Mouse (Mus musculus) ES-E14 (cell line): ENCODE results near the gene Kcnd3. TPM values are rescaled to one million over a fixed set of nuclear protein-coding genes. Genes with fewer than 3 reads are reported as not detected.

ENCODE experiments used
- DNase-seq: peaks from one replicate; pipeline ENCODE4 v3.0.0-alpha.2; 2013; ENCODE audit warnings: low read depth, low spot score
- H3K27ac ChIP-seq: 2 replicates; pipeline ENCODE4 v1.5.1; 2012; ENCODE audit warnings: low read depth, mild to moderate bottlenecking, low read length, moderate library complexity, mixed read lengths; ENCODE audit not compliant: poor library complexity, insufficient read depth, severe bottlenecking
- H3K36me3 ChIP-seq: 2 replicates; pipeline ENCODE4 v1.6.1; 2012; ENCODE audit warnings: mild to moderate bottlenecking, low read length, moderate library complexity, mixed read lengths; ENCODE audit not compliant: control insufficient read depth, poor library complexity, insufficient read depth, severe bottlenecking
- H3K4me1 ChIP-seq, 2 experiments: fragments of 150-350 bp in 1 of 2; sonication (generic) in 1 of 2; 2 replicates each; pipeline ENCODE4 v1.6.1; 2012; ENCODE audit warnings: low read length in 2 of 2, mild to moderate bottlenecking in 1 of 2, mixed read lengths in 1 of 2; ENCODE audit not compliant: control insufficient read depth in 2 of 2, insufficient read depth in 2 of 2, poor library complexity in 1 of 2
- H3K4me3 ChIP-seq, 2 experiments: fragments of 150-350 bp in 1 of 2; sonication (generic) in 1 of 2; 2 replicates each; pipeline ENCODE4 v1.5.1; 2012; ENCODE audit warnings: low read length in 2 of 2, low read depth in 1 of 2, mild to moderate bottlenecking in 1 of 2, mixed read lengths in 1 of 2; ENCODE audit not compliant: insufficient read depth in 1 of 2, poor library complexity in 1 of 2, severe bottlenecking in 1 of 2
- H3K9ac ChIP-seq: 2 replicates; pipeline ENCODE4 v1.6.1; 2012; ENCODE audit warnings: low read depth, mild to moderate bottlenecking, low read length, mixed read lengths; ENCODE audit not compliant: poor library complexity, insufficient read depth, severe bottlenecking
- H3K9me3 ChIP-seq: fragments of 150-350 bp; sonication (generic); 2 replicates; pipeline ENCODE4 v1.6.1; 2012; ENCODE audit warnings: low read depth, mild to moderate bottlenecking, low read length; ENCODE audit not compliant: control insufficient read depth, insufficient read depth
- CHD2 ChIP-seq: IDR thresholded peaks from 2 replicates; pipeline ENCODE4 v1.6.1; 2014; ENCODE audit warnings: mild to moderate bottlenecking, low read depth, low read length, inconsistent platforms
- HCFC1 ChIP-seq: IDR thresholded peaks from 2 replicates; pipeline ENCODE4 v1.6.1; 2012; ENCODE audit warnings: low read length, inconsistent platforms, borderline replicate concordance; ENCODE audit not compliant: insufficient read depth
- MAFK ChIP-seq: IDR thresholded peaks from 2 replicates; pipeline ENCODE4 v1.6.1; 2014; ENCODE audit warnings: mild to moderate bottlenecking, low read depth, low read length, inconsistent platforms; ENCODE audit not compliant: insufficient read depth
- ZC3H11A ChIP-seq: IDR thresholded peaks from 2 replicates; pipeline ENCODE4 v1.6.1; 2012; ENCODE audit warnings: low read depth, mild to moderate bottlenecking, inconsistent platforms, low read length, borderline replicate concordance
- ZNF384 ChIP-seq: IDR thresholded peaks from 2 replicates; pipeline ENCODE4 v1.6.1; 2012; ENCODE audit warnings: low read depth, low read length, inconsistent platforms
- in situ Hi-C, 2 experiments: fragments of 600-800 bp; cut with MboI; formaldehyde crosslinking; loops; one replicate each; pipeline ENCODE4 v1.15.1; 2025; ENCODE audit warnings: low sequenced_read_pairs in 2 of 2, inconsistent platforms in 1 of 2; ENCODE audit not compliant: unreplicated experiment in 2 of 2
- total RNA-seq: library from RNA; depleted of rRNA; stranded (reverse); fragments of 300-350 nt; gene quantifications from 2 replicates; pipeline ENCODE4 v1.2.3, GENCODE M21; 2012

Kcnd3 gene
- total RNA-seq, 1 experiment, result 0.04 TPM

DNA sequence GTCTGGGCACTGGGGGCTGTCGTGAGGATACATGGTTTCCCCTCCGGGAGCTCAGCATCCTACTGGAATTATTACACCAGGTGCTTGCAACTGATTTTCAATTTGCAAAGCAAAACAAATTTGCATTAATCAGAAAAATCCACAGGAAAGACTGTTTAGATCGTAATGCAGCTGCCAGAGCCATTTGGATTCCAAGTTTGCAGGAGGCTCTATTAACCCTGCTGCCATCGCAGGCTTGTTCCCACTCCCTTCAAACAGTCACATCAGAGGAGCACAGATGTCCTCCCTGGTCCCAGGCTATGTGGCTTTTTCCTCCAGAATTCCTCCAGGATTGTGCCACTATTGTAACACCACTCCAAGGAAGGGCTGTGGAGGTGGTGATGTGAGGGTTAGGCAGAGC is 54.5 kb downstream of the Kcnd3 start:
- no peak overlapping the region for H3K4me3 ChIP-seq
- no peak for TF ChIP-seq CHD2
- no peak for TF ChIP-seq MAFK
- TF ChIP-seq HCFC1, result no peak
- no peak for TF ChIP-seq ZC3H11A
- no peak for TF ChIP-seq ZNF384
- H3K27ac ChIP-seq, result no peak overlapping the region
- no peaks in the 10 kb centered on the region for H3K9me3 ChIP-seq
- no peak for DNase-seq
- no peak overlapping the region for H3K9ac ChIP-seq
- H3K36me3 ChIP-seq, result no peaks in the 10 kb centered on the region
- H3K4me1 ChIP-seq, result no peaks in the 10 kb centered on the region
- in situ Hi-C loops, result no loop called here

DNA sequence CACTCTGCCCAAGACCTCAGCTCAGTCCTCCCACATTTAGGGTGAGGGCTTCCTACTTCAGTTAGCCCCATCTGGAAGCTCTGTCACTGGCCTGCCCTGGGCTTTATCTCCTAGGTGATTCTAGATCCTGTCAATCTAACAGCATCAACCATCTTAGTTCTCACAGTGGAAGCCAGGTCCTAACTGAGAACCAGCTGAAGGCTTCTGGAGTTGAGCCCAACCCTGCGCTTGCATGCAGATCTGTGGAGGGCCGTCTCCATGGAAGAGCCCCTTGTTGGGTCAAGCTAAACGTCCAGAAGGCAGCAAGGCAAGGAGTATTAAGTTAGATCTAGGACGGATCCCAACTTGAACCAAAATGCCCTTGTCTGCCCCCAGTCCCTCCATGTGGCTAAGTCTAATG is 57.2 kb downstream of the Kcnd3 start:
- no peak for TF ChIP-seq ZNF384
- TF ChIP-seq MAFK, result no peak
- no peak for TF ChIP-seq HCFC1
- TF ChIP-seq CHD2, result no peak
- TF ChIP-seq ZC3H11A, result no peak
- no peaks in the 10 kb centered on the region for H3K36me3 ChIP-seq
- H3K4me1 ChIP-seq, result no peaks in the 10 kb centered on the region
- in situ Hi-C loops, result no loop called here
- no peak overlapping the region for H3K4me3 ChIP-seq
- H3K9ac ChIP-seq, result no peak overlapping the region
- H3K9me3 ChIP-seq, result no peaks in the 10 kb centered on the region
- no peak overlapping the region for H3K27ac ChIP-seq
- DNase-seq, result no peak

DNA sequence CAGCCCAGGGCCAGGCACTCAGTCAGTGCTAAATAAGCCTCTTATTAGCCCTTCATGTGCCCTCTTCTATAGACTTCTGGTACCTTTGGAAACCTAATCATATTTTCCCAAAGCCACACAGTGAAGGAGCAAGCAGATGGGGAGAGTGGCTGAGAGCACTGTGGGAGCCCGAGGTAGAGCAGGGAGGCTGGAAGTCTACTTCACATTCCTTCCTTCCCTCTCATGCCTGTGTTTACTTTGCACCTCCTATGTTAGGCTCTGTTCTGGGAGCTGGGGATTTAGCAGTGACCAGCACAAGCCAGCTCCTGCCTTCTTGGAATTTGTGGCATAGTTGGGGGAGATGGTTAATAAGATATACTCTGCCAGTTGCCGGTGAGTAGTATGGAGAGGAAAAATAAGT is 59.7 kb downstream of the Kcnd3 start:
- in situ Hi-C loops, result no loop called here
- no peak for DNase-seq
- Histone ChIP-seq H3K9ac (no peak overlapping the region), H3K9me3 (no peaks in the 10 kb centered on the region), H3K36me3 (no peaks in the 10 kb centered on the region), H3K27ac (no peak overlapping the region), H3K4me1 (no peaks in the 10 kb centered on the region), H3K4me3 (no peak overlapping the region)
- TF ChIP-seq ZC3H11A (no peak), CHD2 (no peak), HCFC1 (no peak), MAFK (no peak), ZNF384 (no peak)

DNA sequence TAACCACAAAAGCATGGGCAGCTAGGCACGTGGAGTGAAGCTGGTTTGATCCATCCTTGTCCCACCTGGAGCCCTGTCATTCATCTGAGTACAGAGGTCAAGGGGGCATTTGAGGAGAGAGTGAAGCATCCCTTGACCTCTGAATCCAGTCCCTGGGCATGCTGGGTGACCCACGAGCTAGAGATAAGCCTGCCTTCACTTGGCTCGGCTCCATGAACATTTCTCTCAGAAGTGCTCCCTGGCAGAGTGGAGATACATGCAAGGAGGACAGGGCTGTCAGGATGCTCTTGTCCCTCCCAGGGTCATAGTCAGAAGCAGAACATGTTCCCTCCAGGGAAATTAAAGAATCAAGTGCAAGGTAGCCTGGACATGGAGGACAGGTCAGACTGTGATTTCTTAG is 62.1 kb downstream of the Kcnd3 start:
- TF ChIP-seq HCFC1 (no peak), CHD2 (no peak), ZNF384 (no peak), ZC3H11A (no peak), MAFK (no peak)
- Histone ChIP-seq H3K36me3 (no peaks in the 10 kb centered on the region), H3K27ac (no peak overlapping the region), H3K9ac (no peak overlapping the region), H3K9me3 (no peaks in the 10 kb centered on the region), H3K4me1 (no peaks in the 10 kb centered on the region), H3K4me3 (no peak overlapping the region)
- DNase-seq, result no peak
- in situ Hi-C loops, result no loop called here

DNA sequence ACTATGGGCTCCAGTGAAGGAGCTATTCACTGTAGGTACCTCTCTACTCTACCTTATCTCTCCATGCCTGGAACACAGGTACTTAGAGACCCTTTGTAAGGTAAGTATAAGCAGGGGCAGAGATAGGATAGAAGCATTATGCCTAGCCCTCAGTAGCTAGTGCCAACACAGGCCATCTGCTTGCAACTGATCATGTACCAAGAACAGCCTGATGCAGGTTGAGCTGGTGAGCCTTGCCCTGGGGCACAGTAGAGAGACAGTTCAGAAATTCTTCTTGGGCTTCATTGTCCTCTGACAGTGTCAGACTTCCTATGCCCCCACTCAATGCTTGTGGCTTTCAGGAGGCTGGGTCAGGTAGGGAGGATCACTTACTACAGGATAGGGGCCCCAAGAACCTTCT is 62.9 kb downstream of the Kcnd3 start:
- H3K27ac ChIP-seq, result no peak overlapping the region
- in situ Hi-C loops, result no loop called here
- no peaks in the 10 kb centered on the region for H3K36me3 ChIP-seq
- no peak overlapping the region for H3K4me3 ChIP-seq
- TF ChIP-seq ZNF384, result no peak
- TF ChIP-seq MAFK, result no peak
- no peak for TF ChIP-seq CHD2
- DNase-seq, result no peak
- no peak overlapping the region for H3K9ac ChIP-seq
- no peaks in the 10 kb centered on the region for H3K9me3 ChIP-seq
- no peaks in the 10 kb centered on the region for H3K4me1 ChIP-seq
